24 mouse cellular contexts compared by ENCODE assay signal in the genomic region with DNA sequence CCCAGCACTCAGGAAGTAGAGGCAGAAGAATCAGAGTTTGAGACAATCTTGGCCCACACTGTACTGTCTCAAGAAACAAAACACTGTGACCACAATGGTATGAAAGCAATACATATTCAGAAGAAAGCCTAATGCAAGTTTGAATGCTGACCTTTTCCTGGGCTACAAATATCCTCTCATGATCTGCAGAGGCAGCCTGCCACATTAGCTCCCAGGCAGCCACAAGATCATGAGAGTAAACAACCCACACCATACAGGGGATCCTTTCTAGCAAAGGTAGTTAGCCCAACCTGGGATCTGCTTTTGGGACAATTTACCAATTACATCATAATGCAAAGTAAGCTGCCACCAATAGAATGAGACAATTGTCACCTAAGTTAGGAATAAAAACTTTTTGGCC.
"Had no signal": no experiment of that assay in that cellular context is flagged by ENCODE, and none has a peak within 500 bp of the region (broad histone marks: within the 10 kb centered on the region; RNA-seq: fewer than 3 reads in every experiment).

No protein-coding gene starts in this region.

- H3K4me2 ChIP-seq: heart, embryonic 11.5 days; heart, embryonic 13.5 days; heart, embryonic 15.5 days; hindbrain, embryonic 13.5 days; hindbrain, embryonic 15.5 days; kidney, embryonic 15.5 days; limb, embryonic 12.5 days; liver, embryonic 11.5 days; liver, embryonic 13.5 days; liver, embryonic 15.5 days had no signal

- H3K27me3 ChIP-seq: heart, embryonic 13.5 days; heart, embryonic 15.5 days; hindbrain, embryonic 13.5 days; hindbrain, embryonic 15.5 days; kidney, embryonic 15.5 days; limb, embryonic 12.5 days; liver, embryonic 13.5 days; liver, embryonic 15.5 days had no signal

- H3K9ac ChIP-seq: heart, embryonic 13.5 days; heart, embryonic 15.5 days; hindbrain, embryonic 13.5 days; hindbrain, embryonic 15.5 days; kidney, embryonic 15.5 days; limb, embryonic 12.5 days; liver, embryonic 13.5 days; liver, embryonic 15.5 days had no signal

- H3K4me3 ChIP-seq: heart, adult 2 months; heart, embryonic 13.5 days; heart, embryonic 15.5 days; hindbrain, embryonic 13.5 days; hindbrain, embryonic 15.5 days; kidney, embryonic 15.5 days; left cerebral cortex, adult 2 months; limb, embryonic 10.5 days; limb, embryonic 12.5 days; liver, embryonic 13.5 days; liver, embryonic 15.5 days had no signal

- DNase-seq: gastrocnemius, postnatal 25 days; heart, adult 2 months; kidney, adult 11 months; kidney, adult 2 months; kidney, adult 9 months; kidney, postnatal 14 days; kidney, postnatal 36 days; layer of hippocampus, adult 9-11 months; liver; liver, embryonic 13.5 days had no signal

- H3K27ac ChIP-seq: heart, adult 2 months; heart, embryonic 13.5 days; heart, embryonic 15.5 days; hindbrain, embryonic 13.5 days; hindbrain, embryonic 15.5 days; hindbrain, postnatal 0 days; kidney, embryonic 15.5 days; kidney, postnatal 0 days; left cerebral cortex, adult 2 months; limb, embryonic 10.5 days; limb, embryonic 12.5 days; liver, embryonic 13.5 days; liver, embryonic 15.5 days had no signal

- H3K9me3 ChIP-seq: heart, embryonic 13.5 days; heart, embryonic 15.5 days; hindbrain, embryonic 13.5 days; hindbrain, embryonic 15.5 days; kidney, embryonic 15.5 days; limb, embryonic 10.5 days; liver, embryonic 13.5 days; liver, embryonic 15.5 days had no signal

- ATAC-seq: hindbrain, postnatal 0 days; intestine, embryonic 16.5 days had no signal

- H3K4me1 ChIP-seq: hindbrain, embryonic 13.5 days; hindbrain, embryonic 15.5 days; kidney, embryonic 15.5 days; limb, embryonic 10.5 days; limb, embryonic 12.5 days had no signal
